Mouse (Mus musculus) ES-Bruce4 (cell line): ENCODE measurements at regions not wholly inside any gene's neighbourhood (a gene's known extent, or its start where the extent isn't known, plus 50 kb on each side); places are given as distances from the start of the nearest gene placed in this dataset.

Experiments used
- H3K27ac ChIP-seq: 2 replicates; pipeline ENCODE4 v1.5.1; 2012; ENCODE audit warnings: low read length, inconsistent platforms; ENCODE audit not compliant: insufficient read depth
- H3K27me3 ChIP-seq: 2 replicates; pipeline ENCODE4 v1.6.1; 2012; ENCODE audit warnings: mild to moderate bottlenecking, low read length, inconsistent platforms; ENCODE audit not compliant: control insufficient read depth, poor library complexity, insufficient read depth, severe bottlenecking
- H3K36me3 ChIP-seq: 2 replicates; pipeline ENCODE4 v1.6.1; 2012; ENCODE audit warnings: inconsistent platforms, mild to moderate bottlenecking, low read length, moderate library complexity; ENCODE audit not compliant: control insufficient read depth, poor library complexity, insufficient read depth, severe bottlenecking
- H3K4me1 ChIP-seq: one replicate; pipeline ENCODE4 v1.8.1; 2011; ENCODE audit warnings: low read length; ENCODE audit not compliant: control insufficient read depth, insufficient read depth
- H3K4me3 ChIP-seq: 2 replicates; pipeline ENCODE4 v1.5.1; 2011; ENCODE audit warnings: low read depth, mild to moderate bottlenecking, low read length
- H3K9ac ChIP-seq: 2 replicates; pipeline ENCODE4 v1.6.1; 2012; ENCODE audit warnings: low read depth, mild to moderate bottlenecking, inconsistent platforms; ENCODE audit not compliant: poor library complexity, severe bottlenecking
- H3K9me3 ChIP-seq: replicated peaks from 2 replicates; pipeline ENCODE4 v1.6.1; 2012; ENCODE audit warnings: mild to moderate bottlenecking, low read length, inconsistent platforms; ENCODE audit not compliant: control insufficient read depth, poor library complexity, insufficient read depth, severe bottlenecking
- CTCF ChIP-seq: IDR thresholded peaks from one replicate; pipeline ENCODE4 v1.8.1; 2011; ENCODE audit warnings: low read depth, low read length
- EP300 ChIP-seq: IDR thresholded peaks from 2 replicates; pipeline ENCODE4 v1.6.1; 2011; ENCODE audit warnings: low read depth, low read length; ENCODE audit not compliant: insufficient read depth
- POLR2A ChIP-seq: IDR thresholded peaks from one replicate; pipeline ENCODE4 v1.8.1; 2011; ENCODE audit warnings: low read length; ENCODE audit not compliant: insufficient read depth

DNA sequence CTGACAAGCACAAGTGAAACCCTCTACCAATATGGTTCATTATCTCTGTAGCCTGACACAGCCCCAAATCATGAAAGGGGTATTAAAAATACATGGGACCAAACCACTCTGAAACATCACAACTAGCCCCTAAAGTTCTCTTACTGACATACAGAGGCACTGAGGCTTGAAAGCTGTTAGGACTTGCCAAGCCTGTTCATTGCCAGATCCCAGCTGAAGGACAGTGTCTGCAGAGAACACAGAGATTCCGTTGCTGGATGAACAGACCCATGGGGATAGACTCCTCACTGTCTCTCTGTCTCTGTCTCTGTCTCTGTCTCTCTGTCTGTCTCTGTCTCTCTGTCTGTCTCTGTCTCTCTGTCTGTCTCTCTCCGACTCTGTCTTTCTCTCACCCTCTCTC is 382.5 kb upstream of the Rack1 start:
- Histone ChIP-seq H3K4me3 (no peak overlapping the region), H3K4me1 (no peaks in the 10 kb centered on the region), H3K27me3 (no peaks in the 10 kb centered on the region; the same call in 1 of the 2 replicates), H3K9ac (no peak overlapping the region), H3K27ac (no peak overlapping the region), H3K36me3 (no peaks in the 10 kb centered on the region), H3K9me3 (no peaks in the 10 kb centered on the region)
- no peak for TF ChIP-seq POLR2A
- TF ChIP-seq CTCF, result no peak
- TF ChIP-seq EP300, result no peak

- H3K9ac ChIP-seq, result no peak overlapping the region
- no peaks in the 10 kb centered on the region for H3K4me1 ChIP-seq
- no peaks in the 10 kb centered on the region for H3K27me3 ChIP-seq
- H3K27ac ChIP-seq, result no peak overlapping the region
- no peaks in the 10 kb centered on the region for H3K9me3 ChIP-seq
- no peaks in the 10 kb centered on the region for H3K36me3 ChIP-seq
- TF ChIP-seq CTCF, result no peak
- no peak for TF ChIP-seq POLR2A
- H3K4me3 ChIP-seq, result no peak overlapping the region
Measured at GRCm38 (mm10) chr11:48398032-48398431, 402.1 kb upstream of the Rack1 start.

DNA sequence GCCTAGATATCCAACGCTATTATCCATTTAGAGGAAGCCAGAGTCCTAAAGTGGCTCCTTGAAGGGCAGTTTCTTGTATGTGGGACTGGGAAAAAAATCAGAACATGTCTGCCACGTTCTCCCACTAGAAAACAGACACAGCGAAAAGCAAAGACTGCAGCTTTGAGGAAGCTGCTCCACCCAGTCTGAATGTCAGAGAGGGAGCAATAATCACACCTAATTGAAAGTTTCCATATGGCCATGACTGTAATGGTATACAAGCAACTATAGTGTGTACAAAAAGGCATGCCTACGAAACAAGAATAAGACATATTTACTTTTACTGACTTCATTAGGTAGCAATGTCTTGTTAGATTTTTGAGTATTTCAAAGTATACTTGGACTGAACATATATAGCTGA is 392.7 kb upstream of the Sgcd start:
- Histone ChIP-seq H3K4me1 (no peaks in the 10 kb centered on the region), H3K36me3 (no peaks in the 10 kb centered on the region), H3K27me3 (no peaks in the 10 kb centered on the region), H3K9ac (no peak overlapping the region), H3K9me3 (no peaks in the 10 kb centered on the region), H3K4me3 (no peak overlapping the region), H3K27ac (no peak overlapping the region)
- TF ChIP-seq EP300 (no peak), POLR2A (no peak), CTCF (no peak)

DNA sequence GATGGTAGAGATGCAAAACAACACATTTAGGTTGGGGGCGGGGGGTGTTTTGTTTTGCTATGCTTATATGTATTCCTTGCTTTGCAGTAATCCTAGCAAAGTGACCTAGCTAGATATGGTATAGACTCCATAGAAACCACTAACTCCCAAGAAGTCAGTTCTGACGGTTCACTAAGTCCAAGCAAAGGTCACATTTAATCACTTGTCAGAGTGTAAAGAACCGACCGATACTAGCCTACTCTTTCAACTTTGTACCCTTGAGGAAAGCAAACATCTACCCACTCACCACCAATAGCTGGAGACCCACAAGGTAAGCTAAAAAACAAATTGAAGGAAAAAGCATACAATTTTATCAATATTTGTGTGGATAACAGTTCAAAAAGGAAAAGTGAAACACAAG is 389.3 kb upstream of the Sgcd start:
- no peaks in the 10 kb centered on the region for H3K9me3 ChIP-seq

GRCm38 (mm10) chr11:48377269-48377668 is 388.5 kb upstream of the Sgcd start:
- Histone ChIP-seq H3K9ac (no peak overlapping the region), H3K4me3 (no peak overlapping the region), H3K9me3 (no peaks in the 10 kb centered on the region), H3K27ac (no peak overlapping the region), H3K27me3 (no peaks in the 10 kb centered on the region), H3K36me3 (no peaks in the 10 kb centered on the region), H3K4me1 (no peaks in the 10 kb centered on the region)
- TF ChIP-seq POLR2A (no peak), CTCF (no peak), EP300 (no peak)

More for the DNA sequence above, 389.3 kb upstream of the Sgcd start:
- Histone ChIP-seq H3K27ac (no peak overlapping the region), H3K27me3 (no peaks in the 10 kb centered on the region), H3K4me3 (no peak overlapping the region), H3K36me3 (no peaks in the 10 kb centered on the region), H3K4me1 (no peaks in the 10 kb centered on the region), H3K9ac (no peak overlapping the region)
- TF ChIP-seq POLR2A (no peak), CTCF (no peak), EP300 (no peak)

- Histone ChIP-seq H3K4me1 (no peaks in the 10 kb centered on the region), H3K4me3 (no peak overlapping the region), H3K9me3 (no peaks in the 10 kb centered on the region; the same call in 1 of the 2 replicates), H3K9ac (no peak overlapping the region), H3K27ac (no peak overlapping the region), H3K36me3 (no peaks in the 10 kb centered on the region), H3K27me3 (no peaks in the 10 kb centered on the region; the same call in 1 of the 2 replicates)
- TF ChIP-seq POLR2A (no peak), CTCF (no peak), EP300 (no peak)
Measured at GRCm38 (mm10) chr11:48351349-48352023, 362.7 kb upstream of the Sgcd start.
